Mouse (Mus musculus) layer of hippocampus, postnatal 25 days (tissue): Measurements from ENCODE around the gene Htra3. TPM values are rescaled to one million over a fixed set of nuclear protein-coding genes. Genes with fewer than 3 reads are reported as not detected.
A peak's percentile ranks its signal among the peaks of the same experiment; 100 is the strongest.

Experiments used
- DNase-seq, 2 experiments: peaks; one replicate each; pipeline ENCODE4 v3.0.0; 2022; ENCODE audit warnings: mixed read lengths in 2 of 2, low spot score in 1 of 2; ENCODE audit errors: extremely low spot score in 1 of 2
- total RNA-seq, 2 experiments: library from RNA; stranded (reverse); gene quantifications; 2 replicates each; pipeline ENCODE4 v1.2.3; 2021

Gene Htra3
- total RNA-seq, 2 experiments from 2014 or later: 5.9 to 8.0 TPM

GRCm38 (mm10) chr5:35701042-35701441 is 21.5 kb upstream of the Htra3 start:
- DNase-seq: peak; percentile 69 to 88

- no peak for DNase-seq
These were observed 16.2 kb upstream of the Htra3 start for GRCm38 (mm10) chr5:35695815-35696214.

GRCm38 (mm10) chr5:35693638-35694037 is 14.1 kb upstream of the Htra3 start:
- DNase-seq: no peak

- no peak for DNase-seq
These were observed 11.7 kb upstream of the Htra3 start for GRCm38 (mm10) chr5:35691246-35691645.

- DNase-seq: no peak
These were observed 11.0 kb upstream of the Htra3 start for GRCm38 (mm10) chr5:35690485-35691165.

- no peak for DNase-seq
These were observed 9.8 kb upstream of the Htra3 start for GRCm38 (mm10) chr5:35689374-35689773.

GRCm38 (mm10) chr5:35688851-35689250 is 9.3 kb upstream of the Htra3 start:
- DNase-seq: no peak

GRCm38 (mm10) chr5:35687098-35687497 is 7.5 kb upstream of the Htra3 start:
- DNase-seq: no peak

GRCm38 (mm10) chr5:35686336-35686735 is 6.8 kb upstream of the Htra3 start:
- no peak for DNase-seq

- no peak for DNase-seq
These were observed 5.5 kb upstream of the Htra3 start for GRCm38 (mm10) chr5:35685079-35685478.

GRCm38 (mm10) chr5:35680958-35681357 is 1.4 kb upstream of the Htra3 start:
- DNase-seq: peak in 1 of 2 experiments; percentile 36

- DNase-seq: no peak
These were observed 2.6 kb downstream of the Htra3 start for GRCm38 (mm10) chr5:35676964-35677363.

- DNase-seq: no peak
These were observed 5.5 kb downstream of the Htra3 start for GRCm38 (mm10) chr5:35674081-35674555.

GRCm38 (mm10) chr5:35673086-35673485 is 6.5 kb downstream of the Htra3 start:
- no peak for DNase-seq

GRCm38 (mm10) chr5:35672581-35672980 is 7.0 kb downstream of the Htra3 start:
- no peak for DNase-seq

GRCm38 (mm10) chr5:35671474-35671891 is 8.1 kb downstream of the Htra3 start:
- peak in 1 of 2 experiments; percentile 44 for DNase-seq

GRCm38 (mm10) chr5:35670412-35670801 is 9.2 kb downstream of the Htra3 start:
- peak in 1 of 2 experiments; percentile 50 for DNase-seq

GRCm38 (mm10) chr5:35669747-35670411 is 9.7 kb downstream of the Htra3 start:
- no peak for DNase-seq

- no peak for DNase-seq
These were observed 13.4 kb downstream of the Htra3 start for GRCm38 (mm10) chr5:35666152-35666551.

- no peak for DNase-seq
These were observed 17.5 kb downstream of the Htra3 start for GRCm38 (mm10) chr5:35662021-35662545.

- DNase-seq: no peak
These were observed 18.4 kb downstream of the Htra3 start for GRCm38 (mm10) chr5:35661210-35661609.

GRCm38 (mm10) chr5:35659503-35659902 is 20.1 kb downstream of the Htra3 start:
- no peak for DNase-seq
